Mouse (Mus musculus) spleen, adult 12 weeks (tissue): ENCODE data around the gene Myadm.
"Not testable (repeated sequence)": the region's sequence is repeated elsewhere in the genome, so short reads cannot be mapped to it uniquely, and the experiment has no call there.

ENCODE experiments used
- DNase-seq: peaks from one replicate; pipeline ENCODE4 v3.0.0; 2022; ENCODE audit warnings: low spot score

The Myadm gene

DNA sequence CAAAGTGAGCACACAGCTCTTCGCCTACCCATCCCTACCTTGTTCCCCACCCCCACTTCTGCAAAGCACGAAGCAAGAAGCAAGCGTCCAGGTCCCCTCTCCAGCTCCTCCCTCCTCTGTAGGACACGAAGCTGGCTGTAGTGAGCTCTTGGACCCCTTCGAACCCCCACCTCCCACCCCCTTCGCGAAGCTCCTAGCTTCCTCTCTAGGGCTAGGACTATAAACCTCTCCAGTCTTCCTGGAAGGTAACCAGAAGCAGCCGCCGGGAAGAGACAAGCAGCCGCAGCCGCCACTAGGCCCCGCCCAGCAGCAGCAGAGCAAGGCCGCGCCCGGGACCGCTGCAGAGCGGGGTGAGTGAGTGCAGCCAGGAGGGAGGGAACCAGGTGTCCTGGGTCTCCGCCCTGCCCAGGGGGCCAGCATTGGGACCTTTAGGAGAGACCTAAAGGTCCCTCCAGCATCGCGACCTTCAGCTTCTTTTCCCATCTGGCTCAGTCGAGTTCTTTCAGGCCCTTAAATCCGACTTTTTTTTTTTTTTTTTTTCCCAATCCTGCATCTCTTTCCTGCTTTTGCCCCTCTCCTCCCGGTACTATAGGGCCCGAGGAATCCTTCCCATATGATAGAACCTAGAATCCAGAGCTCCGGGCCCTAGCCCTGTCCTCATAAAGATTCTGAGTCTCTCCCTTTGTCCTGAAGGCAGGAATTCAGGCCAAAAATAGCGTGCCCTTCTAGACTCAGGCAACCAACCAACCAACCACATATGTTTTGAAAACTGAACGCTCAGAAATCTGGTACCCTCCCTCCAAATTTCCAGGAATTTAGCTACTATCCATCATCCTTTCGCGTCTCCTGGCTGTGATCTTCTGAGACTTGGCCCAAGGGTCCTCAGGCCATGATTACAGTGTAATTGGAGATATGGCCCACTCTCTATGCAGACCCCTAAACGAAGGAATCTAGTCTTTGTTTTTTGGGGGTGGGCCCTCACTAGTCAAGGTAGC, at the start of gene Myadm, which contains the start of gene Prkcg:
Gene Myadm (plus strand): TSS at position 105 of the 995 bp plus-strand sequence.
Gene Prkcg (plus strand): TSS at position 204 of the 995 bp plus-strand sequence.
- DNase-seq: peak; percentile 22

DNA sequence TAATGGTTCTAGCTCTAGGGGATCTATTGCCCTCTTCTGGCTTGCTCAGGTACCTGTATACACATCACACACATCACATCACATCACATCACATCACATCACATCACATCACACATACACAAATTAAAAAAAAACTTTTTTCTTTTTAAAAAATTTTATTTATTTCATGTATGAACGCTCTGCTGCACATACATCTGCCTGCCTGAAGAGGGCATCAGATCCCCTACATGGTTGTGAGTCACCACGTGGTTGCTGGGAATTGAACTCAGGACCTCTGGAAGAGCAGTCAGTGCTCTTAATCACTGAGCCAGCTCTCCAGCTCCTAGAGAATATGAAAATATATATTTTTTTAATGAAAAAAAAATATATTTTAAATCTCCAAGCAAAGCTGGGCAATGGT, 49.7 kb upstream of the Myadm start:
- no peak for DNase-seq

DNA sequence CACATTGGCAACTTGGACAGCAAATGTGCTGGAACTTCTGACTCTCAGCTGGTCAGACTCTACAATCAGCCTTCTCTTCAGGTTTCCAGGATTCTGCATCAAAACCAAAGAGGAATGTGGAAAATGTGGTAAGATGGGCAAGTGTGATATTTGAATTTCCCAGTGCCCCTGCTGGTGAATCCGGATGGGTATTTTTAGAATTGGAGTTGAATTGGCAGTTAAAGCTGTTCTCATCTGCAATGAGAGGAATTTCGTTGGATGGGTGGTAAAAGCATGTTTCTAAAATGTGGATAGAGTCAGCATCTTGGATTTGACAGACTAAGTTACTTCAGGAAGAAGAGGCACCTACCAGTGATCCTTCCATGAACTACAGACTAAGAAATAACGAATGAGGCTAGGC, 28.2 kb upstream of the Myadm start:
- DNase-seq: no peak

DNA sequence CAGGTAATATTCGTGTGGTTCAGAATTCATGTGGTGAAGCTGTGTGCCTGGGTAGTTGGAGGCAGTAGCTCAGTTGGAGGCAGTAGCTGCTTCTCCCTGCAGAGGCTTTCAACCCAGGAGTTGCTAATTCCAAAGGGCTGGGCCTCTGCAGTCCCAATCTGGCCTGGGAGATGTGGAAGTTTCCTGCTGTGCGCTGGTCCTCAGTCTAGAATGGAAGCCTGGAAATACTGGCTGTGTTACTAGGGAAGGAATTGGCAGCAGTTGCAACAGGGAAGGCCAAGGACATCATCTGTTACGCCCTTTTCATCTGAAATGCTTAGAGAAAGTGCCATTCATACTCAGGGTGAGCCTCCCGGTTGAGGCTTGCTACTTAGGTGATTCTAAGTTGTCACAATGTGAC, 27.4 kb upstream of the Myadm start:
- no peak for DNase-seq

DNA sequence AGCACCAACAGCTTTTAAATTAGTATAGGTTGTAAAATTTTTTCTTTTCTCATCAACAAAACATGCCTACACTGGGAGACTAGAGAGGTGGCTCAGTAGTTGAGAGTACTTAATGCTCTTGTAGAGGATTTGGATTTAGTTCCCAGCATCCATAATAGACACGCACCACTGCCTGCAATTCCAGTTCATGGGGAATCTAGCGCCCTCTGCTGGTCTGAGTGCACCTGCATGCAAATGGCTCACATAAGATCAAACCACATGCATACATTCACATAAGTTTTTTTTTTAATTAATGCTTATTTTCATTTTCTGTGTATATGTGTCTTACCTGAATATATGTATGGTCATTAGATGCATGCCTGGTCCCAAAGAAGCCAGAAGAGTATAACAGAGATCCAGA, 26.1 kb upstream of the Myadm start:
- DNase-seq: no peak

DNA sequence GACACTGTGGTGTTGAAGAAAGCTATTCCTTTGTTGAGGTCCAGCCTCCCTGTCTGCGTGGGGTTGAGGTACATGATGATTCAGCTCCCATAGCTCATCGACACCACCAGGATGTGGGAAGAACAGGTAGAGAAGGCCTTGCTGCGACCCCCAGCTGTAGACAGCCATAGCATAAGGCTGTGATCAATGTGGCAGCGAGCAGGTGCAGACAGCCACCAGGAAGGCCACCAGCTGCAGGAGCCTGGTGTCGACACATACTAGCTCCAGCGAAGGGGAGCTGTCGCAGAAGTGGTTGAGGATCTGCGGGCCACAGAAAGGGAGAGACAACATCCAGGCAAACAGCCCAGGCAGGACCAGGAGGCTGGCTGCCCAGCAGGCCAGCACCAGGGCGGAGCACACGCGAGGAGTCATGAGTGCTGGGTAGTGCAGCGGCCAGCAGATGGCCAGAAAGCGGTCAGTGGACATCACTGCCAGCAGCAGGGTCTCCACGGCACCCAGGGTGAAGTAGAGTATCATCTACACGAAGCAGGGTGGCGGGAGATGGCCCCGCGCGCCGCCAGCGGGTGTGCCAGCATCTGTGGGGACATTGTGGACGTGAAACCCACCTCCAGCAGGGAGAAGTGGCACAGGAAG, 24.4 kb upstream of the Myadm start:
- no peak for DNase-seq

DNA sequence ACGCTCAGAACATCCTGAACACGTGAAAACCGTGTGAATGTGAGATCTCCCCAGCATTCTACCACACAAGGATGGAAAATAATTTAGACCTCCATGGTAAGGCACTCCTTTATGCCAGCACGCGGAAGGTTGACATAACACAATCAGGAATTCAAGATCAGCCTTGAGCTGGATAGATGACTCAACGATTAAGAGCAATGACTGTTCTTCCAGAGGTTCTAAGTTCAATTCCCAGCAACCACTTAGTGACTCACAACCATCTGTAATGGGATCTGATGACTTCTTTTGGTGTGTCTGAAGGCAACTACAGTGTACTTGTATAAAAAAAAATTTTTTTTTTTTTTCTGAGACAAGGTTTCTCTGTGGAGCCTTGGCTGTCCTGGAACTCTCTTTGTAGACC, 23.6 kb upstream of the Myadm start:
- no peak for DNase-seq

DNA sequence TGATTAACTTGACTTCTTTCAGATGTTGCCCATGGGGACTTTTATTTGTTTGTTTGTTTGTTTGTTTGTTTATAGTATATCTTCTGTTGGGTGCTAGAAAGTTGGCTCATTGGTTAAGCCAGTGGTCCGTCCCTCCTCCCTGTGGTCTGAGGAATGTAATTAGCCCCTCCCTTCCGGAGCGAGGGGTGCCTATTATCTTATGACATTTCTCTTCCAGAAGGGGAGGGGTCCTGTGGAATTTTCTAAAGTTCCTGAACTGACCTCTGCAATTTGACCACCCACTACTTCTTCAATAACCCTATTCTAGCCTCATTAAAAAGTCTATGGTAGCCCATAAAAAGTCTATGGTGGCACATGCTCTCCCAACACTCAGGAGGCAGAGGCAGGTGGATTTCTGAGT, 21.6 kb upstream of the Myadm start:
- DNase-seq: no peak

DNA sequence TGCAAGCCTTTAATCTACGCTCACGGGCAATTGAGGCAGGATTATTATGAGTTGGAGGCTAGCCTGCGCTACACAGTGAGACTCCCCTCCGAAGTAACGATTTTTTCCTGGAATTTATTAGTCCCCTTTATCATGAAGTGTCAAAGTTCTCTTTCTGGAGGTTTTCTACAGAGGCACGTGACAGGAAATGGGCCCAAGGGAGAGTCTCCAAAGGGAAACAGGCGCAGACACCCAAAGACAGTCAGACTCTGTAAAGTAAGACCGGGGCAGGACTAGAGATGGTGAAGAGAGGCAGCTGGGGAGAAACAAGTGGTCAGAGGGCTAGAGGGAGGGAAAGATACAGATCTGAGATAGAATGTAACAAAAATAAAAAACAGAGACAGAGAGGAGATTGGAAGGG, 21.0 kb upstream of the Myadm start:
- DNase-seq: no peak

DNA sequence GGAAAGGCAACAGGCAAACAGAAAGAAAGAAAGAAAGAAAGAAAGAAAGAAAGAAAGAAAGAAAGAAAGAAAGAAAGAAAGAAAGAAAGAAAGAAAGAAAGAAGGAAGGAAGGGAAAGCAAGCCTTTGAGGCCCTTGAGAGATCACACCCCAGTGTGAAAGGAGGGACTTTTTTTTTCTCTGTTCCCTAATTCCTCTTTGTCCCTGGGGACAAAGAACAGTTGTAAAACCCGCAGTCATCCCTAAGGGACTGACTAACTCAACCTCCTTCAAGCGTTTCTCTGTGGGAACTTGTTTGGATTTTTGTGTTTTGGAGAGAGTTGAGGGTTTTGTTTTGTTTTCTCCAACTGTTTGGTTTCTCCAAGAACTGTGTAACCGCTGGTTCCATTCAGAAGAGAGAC, 20.6 kb upstream of the Myadm start:
- DNase-seq: no peak

DNA sequence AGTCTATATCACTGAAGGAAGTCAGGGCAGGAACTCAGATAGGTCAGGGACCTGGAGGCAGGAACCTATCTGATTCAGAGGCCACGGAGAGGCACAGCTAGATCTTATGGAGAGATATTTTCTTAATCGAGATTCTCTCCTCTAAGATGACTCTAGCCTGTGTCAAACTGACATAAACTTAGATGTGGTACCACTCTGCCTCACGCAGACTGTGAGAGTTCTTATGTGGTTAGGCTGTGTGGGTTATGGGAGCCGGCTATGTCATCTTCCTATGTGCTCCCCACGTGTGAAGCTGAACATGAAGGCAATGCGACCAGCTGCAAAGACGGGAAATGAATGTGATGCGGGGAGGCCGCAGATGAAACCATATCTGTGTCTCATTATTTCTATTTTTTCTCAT, 16.7 kb upstream of the Myadm start:
- DNase-seq: no peak

DNA sequence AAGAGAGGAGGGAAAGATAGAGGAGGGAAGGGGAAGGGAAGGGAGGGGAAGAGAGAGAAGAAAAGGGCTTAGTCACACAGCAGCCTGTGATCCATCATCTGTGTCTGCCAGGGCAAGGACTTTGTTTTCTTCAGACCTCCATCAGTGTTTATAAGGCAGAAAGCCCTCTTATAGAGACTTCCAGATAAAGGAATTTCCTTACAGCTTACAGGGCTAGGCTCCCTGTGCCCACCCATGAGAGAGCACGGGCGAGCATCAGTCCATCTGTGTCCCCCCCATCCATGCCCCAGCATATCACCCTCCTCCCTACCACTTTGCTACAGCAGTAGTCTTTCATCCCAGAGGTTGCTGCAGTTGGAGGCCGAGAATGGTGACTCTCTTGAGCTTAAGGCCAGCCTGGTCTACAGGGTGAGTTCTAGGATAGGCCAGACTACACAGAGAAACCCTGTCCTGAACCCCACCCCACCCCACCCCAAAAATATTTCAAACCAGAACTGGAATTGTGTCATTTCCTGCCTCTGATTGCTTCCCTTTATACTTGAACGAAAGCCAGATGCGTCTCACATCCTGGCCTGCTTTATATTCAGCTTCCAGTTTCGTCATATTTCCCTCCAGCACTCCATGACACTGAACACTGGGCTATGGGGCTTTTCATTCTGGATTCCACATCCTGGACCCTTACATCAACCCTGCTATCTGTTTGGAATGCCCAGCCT, 13.3 kb upstream of the Myadm start:
- no peak for DNase-seq

DNA sequence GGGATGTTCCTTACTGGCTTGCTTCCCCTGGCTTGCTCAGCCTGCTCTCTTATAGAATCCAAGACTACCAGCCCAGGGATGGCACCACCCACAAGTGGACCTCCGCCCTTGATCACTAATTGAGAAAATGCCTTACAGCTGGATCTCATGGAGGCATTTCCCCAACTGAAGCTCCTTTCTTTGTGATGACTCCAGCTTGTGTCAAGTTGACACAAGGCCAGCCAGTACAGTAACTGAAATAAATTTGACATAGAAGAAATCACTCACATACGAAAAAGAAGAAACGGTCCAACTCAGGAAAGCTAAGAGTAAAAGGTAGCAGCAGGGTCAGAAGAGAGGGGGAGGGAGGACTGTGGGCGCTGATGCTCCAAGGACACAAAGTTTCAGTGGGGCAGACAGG, 12.1 kb upstream of the Myadm start:
- DNase-seq: not testable (repeated sequence)

DNA sequence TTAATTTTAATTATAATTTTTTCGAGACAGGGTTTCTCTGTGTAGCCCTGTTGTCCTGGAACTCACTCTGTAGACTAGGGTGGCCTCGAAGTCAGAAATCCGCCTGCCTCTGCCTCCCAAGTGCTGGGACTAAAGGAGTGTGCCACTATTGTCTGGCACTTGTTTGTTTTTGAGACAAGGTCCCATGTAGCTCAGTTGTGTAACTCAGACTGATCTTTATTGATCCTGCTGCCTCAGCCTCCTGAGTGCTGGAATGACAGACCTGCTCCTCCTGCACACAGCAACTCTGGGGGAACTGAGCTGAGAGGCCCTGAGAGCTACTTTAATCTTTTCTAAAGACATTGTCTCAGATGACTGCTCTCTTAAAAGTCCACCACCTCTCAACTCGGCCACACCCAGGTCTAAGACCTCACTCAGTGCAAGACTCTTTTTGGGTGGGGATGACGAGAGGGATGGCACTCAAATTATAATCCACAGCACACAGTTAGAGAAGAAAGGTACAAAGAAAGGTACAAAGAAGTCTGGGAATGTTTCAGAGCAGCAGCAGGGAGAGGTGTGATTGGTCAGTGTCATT, 8.7 kb upstream of the Myadm start:
- no peak for DNase-seq

DNA sequence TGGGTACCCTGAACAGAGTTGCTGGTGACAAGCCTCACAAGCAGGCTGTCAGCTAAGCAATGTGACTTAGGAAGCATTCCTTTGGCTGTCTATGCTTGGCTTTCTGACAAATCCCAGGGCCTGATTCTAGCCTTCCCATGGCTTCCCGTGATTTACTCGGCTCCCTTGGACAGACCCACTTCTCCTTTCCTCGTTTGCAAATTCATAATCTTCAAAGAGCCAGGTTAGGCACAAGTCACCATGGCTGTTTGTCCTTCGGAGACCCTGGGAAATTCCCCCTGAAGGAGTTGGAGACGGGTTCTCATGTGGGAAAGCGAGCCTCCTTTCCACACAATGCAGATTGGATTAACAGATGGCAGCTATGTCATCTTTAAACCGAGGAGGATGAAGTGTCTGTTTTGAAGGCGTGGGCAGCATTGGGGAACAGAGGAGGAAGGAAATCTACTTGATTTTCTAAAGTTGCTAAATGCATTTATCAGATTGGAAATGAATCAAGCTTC, 8.2 kb upstream of the Myadm start:
- no peak for DNase-seq

DNA sequence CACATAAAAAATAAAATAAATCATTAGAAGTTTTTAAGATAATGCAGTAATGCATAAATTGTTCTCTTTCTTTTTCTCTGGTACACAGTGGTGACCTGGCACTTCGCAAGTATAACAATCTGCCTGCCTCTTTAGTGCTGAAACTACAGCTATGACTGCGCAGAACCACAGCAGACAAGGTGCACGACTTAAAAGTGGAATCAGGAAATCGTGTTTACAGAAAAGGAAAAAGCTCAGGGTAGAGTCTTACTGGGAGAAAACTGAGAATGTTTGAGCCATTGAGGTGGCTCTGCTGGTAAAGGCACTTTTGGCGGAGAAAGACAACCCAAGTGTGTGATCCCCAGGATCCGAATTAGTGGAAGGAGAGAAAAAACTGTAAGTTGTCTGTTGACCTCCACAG, 7.1 kb upstream of the Myadm start:
- DNase-seq: no peak

DNA sequence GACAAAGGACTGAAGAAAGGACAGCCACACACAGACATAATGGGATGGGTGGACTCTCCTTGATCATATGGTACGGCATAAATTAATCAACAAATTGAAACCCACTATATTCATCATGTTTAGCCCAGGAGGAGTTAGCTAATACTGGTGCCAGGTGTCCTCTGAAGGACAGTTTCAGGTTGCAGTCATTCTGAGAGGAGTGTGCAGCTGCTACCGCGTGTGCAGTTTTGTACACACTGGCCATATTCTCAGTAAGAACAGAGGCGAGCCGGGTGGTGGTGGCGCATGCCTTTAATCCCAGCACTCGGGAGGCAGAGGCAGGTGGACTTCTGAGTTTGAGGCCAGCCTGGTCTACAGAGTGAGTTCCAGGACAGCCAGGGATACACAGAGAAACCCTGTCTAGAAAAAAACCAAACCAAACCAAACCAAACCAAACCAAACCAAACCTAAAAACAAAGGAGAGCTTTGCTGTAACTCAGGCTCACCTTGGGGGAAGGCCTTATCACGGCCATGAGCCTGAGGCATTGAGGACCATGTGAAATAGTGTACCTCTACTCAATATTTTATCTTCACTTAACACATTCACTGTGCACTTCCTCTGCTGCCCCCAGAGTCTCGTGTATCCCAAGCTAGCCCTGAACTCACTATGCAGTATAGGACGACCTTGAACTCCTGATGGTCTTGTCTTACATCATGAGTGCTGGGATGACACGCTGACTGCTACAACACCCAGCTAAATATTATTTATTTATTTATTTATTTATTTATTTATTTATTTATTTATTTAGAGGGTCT, 5.6 kb upstream of the Myadm start:
- no peak for DNase-seq

DNA sequence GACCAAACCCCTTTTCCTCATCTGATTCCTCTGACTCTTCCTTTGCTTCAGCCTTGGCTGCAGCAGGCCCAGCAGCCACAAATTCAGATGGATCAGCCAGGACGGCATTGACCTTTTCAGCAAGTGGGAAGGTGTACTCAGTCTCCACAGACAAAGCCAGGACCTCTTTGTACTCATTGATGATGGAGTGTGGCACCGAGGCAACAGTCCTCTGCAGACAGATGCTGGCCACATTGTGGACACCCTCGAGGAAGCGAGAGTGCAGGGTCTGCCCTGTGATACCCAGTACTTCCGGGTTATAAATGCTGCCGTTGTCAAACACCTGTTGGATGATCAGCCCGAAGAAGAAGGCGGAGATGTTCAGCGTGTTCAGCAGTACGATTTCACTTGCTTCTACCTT, 4.3 kb upstream of the Myadm start:
- no peak for DNase-seq

DNA sequence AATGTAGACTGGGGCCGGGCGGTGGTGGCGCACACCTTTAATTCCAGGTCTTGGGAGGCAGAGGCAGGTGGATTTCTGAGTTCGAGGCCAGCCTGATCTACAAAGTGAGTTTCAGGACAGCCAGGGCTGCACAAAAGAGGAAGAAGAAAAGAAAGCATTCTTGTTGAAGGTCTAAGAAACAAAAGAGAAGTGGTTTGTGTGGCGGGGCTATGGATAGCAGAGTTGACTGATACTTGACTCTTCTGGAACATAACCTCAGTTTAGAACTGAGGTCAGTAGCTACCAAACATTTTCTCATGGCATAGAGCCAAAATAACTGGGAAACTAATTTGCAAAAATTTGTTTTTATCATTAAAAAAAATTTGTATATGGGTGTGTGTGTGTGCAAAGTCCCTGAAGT, 2.8 kb upstream of the Myadm start:
- DNase-seq: no peak

DNA sequence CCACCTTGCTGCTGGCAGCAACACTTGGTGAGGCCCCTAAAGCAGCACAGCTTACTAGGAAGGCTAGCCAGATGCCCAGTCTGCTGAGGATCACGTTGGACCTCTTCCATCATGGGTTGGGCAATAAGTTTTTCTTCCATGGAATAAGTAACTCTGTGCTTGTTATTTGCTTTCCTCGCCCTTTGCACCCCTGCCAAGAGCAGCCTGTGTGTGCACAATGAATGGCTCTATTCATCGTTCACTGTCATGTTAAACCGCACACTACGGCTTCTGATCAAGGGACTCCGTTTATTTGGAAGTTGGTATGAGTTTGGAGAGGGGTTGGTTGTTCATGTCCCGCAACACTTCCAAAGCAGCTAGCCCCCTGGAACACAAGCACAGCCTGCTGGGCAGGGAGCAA, 1.7 kb upstream of the Myadm start:
- DNase-seq: no peak

DNA sequence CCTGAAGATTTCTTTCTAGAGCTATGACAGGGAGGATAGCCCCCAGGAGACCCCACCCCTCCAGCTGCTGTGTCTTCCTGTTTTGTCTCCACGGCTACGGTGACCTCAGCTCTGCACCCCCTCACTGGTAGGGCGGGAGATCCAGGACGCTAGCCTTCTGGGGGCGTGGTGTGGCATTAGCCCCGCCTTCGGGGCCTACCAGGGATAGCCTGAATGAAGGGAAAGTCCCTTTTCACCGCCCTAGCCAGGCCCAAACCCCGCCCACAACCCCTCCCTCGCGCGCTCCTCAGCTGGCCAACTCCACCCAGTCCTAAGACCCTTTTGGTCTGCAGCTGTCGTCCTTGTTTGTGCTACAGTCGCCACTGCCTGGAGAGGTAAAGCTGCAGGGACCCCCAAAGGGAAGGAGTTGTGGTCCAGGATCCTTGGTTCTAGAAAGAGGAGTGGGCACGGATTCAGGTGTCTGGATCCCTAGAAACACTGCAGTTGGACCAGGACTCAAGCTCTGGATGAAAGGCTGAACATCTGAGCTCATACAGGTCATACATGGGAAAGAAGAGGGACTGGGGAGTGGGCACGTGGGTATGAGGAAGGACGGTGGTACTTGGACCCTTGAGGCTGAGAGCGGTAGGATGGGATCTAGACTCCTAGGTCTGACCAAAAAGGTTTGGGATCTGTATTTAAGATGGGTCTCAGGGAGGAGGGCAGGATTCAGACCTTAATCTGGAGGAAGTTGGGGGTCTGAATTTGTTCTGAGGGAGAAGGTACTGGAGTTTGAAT, 1.6 kb downstream of the Myadm start:
- DNase-seq: peak; percentile 71
